Mouse (Mus musculus): Measurements from ENCODE around the gene Rpp25.
A peak's percentile ranks its signal among the peaks of the same experiment; 100 is the strongest.

Rpp25 gene

DNA sequence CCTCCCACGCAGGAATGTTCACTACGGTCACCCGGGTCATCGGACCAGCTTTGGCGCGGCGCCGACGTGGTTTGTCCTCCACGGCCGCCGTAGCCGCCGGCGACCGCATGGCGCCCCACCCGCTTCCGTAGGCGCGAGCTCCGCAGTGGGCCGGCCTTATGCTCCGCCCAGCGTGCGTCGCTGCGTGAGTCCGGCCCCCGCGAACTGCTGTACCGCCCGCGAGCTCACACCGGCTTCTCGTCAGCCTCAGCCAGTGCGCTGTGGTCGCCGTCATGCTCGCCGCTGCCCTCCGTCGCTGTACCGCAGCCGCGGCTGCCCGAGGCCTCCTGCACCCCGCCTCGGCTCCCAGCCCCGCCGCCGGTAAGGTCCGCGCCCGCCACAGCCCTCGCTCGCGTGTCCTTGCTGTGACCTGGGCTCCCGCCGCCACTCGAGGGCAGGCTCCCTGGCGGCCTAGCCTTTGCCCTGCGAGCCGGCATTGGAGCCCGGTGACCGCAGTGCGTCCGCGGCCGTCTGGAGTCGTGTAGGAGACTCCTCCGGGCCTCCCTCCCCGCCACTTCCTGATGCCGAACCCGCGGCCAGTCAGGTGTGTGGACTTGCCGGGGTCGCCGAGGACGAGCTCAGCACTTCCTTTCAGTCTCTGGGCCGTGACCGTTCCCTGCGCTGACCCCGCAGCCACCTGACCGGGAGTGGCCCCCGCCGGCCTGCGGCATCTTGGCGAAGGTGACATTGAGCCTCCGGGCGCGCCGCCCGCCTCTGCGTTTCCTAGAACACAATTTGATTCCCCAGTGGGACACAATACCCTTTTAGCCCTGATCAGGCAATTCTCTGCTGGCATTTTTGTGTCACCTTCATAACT is 17.5 kb downstream of the Rpp25 start, which contains the start of gene Cox5a:
Gene Cox5a (plus strand): TSS at position 219 of the 856 bp plus-strand sequence.
- DNase-seq (ENCODE audit: low spot score in 2 of 2) = peak; percentile 86 to 88

DNA sequence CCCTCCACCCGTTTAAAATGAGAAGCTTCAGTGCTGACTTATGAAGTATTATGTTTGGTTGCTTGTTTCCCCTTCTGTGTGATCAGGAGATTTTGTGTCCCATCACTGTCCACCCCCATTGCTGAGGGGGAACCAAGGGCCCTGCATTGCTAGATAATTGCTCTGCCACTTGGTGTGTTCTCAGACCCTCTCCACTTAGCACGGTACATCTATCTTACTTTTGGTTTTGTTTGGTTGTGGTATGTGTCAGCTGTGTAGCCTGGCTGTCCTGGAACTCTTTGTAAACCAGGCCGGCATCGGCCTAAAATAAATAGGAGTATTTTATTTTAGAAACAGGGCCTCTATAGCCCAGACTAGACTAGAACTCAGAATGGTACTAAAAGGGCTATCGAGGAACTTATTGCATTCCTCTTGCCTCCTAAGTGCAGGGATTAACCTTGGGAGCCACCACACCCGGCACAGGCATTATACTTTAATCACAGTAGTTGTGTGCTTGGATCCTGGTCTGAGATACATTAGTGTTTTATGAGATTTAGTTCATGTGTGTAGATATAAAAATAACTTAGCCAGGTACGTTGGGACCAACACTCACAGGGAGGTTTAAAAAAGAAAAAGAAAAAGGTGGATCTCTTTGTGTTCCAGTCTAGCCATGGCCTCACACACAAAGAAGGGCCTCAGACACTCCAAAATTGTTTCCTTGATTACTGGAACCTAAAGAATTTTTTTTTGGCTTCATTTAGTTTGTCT is 18.5 kb downstream of the Rpp25 start:
- no peak for DNase-seq (ENCODE audit: low spot score in 2 of 2)

DNA sequence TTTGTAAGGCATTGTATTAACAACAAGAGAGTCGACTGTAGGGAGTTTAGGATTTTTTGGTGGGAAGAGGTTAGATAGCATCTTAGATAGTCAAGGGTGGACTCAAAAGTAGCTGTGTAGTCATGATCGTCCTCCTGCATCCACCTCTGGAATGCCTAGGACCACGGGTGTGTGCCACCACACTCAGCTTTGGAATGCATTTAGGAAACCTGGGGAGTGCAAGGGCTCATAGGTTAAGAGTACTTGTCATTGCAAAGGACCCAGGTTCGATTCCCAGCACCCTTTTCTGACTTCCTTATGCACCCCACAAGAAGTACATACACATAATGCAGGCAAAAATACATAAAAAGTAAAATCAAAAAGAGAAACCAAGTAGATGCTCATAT is 19.0 kb downstream of the Rpp25 start:
- DNase-seq (ENCODE audit: low spot score in 2 of 2) = no peak

DNA sequence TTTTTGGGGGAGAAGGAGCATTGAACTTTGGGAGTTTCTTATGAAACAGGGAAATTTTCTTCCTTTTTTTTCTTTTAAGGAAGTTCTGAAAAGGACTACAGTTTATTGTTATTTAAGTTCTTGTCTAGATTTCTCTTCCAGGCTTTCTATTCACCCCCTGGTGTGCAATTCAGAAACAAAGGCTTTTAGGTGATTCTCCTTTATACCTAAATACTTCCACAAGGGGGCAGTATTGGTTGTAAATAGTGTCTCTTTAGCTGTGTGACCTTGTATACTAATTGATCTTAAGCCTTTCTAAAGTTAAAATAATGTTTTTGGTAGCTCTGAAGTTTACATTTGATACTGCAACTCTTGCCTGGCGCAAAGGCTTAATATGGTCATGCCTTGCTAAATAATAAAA is 19.9 kb downstream of the Rpp25 start:
- peak in 1 of 2 experiments; percentile 26 for DNase-seq (ENCODE audit: low spot score in 2 of 2)

DNA sequence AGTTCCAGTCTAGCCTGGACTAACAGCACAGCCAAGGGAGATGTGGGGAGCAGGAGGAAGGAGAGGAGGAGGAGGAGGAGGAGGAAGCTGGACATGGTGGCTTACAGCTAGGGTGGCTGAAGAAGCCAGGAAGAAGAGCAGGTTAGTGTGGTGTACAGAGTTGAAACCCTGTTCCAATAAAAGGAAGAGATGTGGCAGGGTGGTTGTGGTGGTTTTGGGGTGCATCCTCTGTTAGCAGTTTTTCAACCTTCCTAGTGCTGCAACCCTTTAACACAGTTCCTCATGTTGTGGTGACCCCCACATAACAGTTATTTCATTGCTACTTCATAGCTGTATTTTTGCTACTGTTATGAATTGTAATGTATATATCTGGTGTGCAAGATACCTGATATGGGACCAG is 20.6 kb downstream of the Rpp25 start:
- DNase-seq (ENCODE audit: low spot score in 2 of 2) = no peak

DNA sequence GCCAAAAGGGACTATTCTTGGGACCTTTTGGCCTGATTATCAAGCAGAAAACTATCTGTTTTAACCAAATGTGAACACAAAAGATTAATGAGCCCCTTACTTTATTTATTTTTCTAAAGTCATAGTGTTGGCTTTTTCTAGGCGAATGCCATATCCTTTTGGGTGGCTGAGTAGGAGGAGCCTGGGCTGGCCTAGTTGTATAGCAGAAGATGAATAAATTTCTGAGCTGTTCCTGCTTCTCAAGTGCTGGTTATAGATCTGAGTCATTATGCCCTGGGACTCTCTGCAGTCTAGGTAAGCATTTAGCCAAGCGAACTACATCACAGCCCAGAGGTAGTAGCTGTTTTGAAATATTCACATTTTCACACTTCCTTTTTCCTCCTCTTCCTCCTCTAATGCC is 21.7 kb downstream of the Rpp25 start:
- DNase-seq (ENCODE audit: low spot score in 2 of 2) = no peak

DNA sequence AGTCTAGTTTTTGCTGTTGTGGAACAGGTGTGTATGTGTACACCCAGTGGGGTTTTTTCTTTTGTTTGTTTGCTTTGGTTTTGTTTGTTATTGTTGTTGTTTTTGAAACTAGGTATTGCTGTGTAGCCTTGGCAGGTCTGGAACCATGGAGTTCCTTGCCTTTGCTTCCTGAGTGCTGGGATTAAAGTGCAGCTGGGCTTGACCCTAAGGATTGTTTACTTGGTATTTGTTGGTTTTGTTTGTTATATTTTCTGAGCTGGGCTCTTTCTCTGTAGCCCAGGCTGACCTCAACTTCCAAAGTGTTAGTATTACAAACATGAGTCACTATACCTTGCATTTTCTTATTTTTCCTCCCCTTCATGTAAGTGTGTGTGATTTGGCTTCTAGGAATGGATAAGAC is 22.6 kb downstream of the Rpp25 start:
- no peak for DNase-seq (ENCODE audit: low spot score in 2 of 2)

DNA sequence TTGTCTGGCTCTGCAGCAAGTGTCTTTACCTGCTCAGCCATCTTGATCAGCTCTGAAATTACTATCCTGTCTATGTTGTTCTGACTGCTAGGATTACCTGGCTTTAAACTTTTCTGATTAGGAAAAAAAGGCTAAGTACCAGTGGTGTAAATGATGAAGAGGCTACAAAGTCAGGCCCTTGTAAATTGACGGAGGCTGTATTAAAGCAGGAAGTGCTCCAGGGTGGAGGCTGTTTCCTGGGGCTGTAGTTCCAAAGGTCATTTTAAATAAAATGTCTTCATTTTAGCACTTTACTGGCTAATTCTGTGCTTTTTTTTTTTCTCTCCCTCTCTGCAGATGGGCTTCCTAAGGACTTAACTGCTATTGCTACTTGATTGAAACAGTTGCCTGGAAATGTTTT is 28.1 kb downstream of the Rpp25 start:
- no peak for DNase-seq (ENCODE audit: low spot score in 2 of 2)

DNA sequence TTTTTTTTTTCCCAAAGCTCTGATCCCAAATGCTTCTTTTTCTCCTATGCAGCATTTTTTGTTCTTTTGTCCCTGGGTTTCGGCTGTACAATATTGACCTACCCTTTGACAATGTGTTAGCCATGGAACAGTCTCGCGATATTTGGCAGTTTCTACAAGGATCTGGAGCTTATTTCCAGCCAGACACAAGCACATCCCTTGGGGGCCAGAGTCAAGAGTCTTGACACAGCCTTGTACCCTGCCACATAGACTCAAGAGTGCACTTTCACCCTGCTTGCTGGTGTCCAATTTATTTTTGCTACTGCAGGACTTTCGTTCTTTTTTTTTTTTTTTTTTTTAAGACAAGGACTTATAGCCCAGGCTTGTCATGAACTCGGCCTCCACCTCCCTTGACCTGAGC is 32.5 kb downstream of the Rpp25 start:
- DNase-seq (ENCODE audit: low spot score in 2 of 2) = no peak

DNA sequence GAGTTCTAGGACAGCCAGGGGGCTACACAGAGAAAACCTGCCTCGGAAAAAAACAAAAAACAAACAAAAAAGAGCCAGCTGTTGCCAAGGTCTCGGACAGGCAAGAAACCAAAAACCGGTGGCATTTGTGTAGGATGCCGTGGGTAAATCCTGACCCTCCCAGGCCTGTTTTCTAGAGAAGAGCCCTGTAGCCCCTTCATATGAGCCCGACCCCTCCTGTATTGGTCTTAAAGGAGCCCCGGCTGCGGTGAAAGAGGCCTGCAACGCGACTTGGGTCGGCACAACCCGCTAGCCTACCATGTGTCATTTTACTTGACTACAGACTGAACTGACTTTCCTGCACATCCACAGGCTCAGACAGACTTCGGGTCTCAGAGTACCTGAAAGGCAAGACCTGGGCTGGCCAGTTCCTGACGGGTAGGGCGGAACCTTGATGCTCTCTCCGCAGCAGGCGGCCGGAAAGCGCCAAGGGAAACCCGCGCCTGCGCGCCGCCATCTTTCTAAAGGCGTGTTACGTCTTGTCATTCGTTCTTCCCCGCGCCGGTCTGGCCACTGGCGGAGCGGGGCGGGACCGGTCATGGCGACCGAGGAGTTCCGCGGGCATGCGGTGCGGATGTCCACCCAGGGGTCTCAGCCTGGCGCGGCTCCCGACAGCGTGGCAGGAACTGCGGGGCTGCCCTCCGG is 33.4 kb downstream of the Rpp25 start, which contains the start of gene Fam219b:
Gene Fam219b (plus strand): TSS at position 485 of the 684 bp plus-strand sequence.
- peak; percentile 80 to 84 for DNase-seq (ENCODE audit: low spot score in 2 of 2)

DNA sequence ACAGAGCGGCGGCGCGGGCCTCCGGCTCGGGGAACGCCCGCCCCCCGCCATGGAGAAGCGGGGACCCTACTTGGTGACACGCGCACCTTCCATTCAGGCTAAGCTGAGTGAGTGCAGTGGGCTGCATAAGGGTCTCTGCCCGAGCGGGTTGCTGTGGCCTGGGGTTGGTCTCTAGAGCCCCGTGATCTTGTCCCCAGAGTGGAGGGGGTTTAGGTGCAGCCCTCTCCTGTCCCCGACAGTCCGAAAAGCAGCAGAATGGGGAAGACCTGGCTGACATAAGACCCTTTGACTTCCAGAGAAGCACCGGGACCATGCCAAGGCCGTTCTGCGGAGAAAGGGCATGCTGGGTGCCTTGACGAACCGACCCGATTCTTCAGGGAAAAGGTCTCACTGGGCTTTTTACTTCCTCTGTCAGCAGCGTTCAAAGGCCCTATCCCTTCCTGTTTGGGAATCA is 33.9 kb downstream of the Rpp25 start:
- DNase-seq (ENCODE audit: low spot score in 2 of 2) = no peak

DNA sequence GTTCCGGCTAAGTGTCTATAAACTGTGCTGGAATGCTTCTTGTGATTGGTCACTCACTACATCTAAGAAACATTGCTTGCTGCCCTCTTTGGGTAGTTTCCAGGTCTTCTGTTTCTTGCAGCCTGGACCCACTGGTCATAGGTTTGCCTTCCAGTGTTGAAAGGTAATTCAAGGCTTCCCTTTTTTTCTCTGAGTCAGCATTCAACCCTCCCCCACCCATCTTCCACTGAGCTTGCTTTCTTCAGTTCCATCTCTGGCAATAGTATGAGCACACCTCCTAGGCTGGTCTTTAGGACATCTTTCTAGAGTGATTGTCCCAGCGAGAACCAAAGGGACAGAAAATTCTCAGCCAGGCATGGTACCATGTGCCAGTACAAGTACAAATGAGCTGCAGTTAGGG is 35.7 kb downstream of the Rpp25 start:
- DNase-seq (ENCODE audit: low spot score in 2 of 2) = no peak

DNA sequence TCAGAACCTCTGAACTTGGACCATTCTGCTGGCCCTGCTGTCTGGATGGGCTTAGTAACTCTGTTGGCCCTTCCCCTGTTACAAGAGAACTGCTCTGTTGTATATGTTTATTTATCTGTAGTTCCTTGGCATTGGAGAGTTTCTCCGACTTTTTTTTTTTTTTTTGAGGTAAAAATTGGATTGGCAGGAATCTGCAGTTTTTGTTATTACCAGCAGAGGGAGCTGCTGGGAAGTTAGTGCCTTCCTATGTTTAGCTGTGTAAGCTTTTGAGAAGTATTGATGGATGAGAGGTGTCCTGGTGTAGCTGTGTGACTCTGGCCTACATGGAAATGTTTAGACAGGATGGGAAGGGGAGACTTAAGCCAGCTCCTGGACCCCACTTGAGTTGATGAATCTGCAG is 37.5 kb downstream of the Rpp25 start:
- DNase-seq (ENCODE audit: low spot score in 2 of 2) = peak in 1 of 2 experiments; percentile 32

DNA sequence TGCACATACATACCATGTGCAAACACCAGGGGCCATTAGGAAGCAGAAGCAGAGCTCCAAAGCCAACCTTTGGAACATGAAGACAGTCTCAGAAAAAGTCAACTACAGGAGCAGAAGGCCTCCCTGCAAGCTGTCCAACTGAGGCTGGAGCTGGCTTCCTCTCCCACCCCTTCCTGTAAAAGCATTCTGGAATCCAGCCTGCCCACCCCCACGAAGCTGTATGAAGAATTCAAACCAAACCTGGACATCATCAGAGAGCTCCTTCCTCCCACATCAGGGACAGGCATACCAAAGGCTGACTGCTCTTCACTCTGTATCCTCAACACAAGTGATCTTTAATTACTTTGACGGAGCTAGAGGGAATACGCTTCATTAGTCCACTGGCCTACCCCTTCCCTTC is 40.1 kb downstream of the Rpp25 start:
- DNase-seq (ENCODE audit: low spot score in 2 of 2) = no peak

DNA sequence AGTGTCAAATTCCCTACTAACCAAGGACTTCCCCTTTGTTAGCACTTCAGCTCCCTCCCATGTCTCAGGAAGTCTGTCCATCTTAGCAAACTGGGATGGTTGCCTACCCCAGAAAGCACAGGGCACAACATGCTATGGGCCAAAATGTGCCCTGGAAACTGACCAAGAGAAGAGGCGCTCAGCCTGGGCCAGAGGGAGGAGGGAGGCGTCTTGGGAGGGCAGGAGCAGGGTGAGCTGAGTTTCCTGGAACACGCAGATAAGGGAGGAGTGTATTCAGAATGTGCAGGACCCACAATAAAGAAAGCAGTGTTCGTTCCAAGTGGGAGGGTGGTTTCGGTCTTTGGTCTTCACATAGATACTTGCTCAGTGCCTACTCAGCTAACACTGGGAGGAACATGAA is 43.5 kb downstream of the Rpp25 start:
- no peak for DNase-seq (ENCODE audit: low spot score in 2 of 2)

DNA sequence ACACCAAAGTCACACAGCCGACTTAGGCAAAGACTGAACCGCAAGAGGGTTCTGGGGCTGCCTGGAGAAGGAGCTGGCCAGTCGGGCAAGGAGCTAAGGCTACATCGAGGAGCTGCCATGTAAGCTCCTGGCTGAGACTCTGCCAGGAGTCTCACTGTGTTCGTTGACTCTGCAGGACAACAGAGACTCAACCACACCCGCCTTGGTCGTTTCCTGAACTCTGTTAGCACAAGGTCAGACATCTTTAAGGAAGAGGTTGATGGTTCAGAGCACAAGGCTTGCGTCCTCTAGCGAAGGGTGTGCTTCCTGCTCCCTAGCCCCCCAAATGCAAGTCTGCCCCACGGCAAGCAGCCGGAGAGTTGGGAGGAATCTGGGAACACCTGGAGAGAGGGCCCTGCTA is 44.0 kb downstream of the Rpp25 start:
- no peak for DNase-seq (ENCODE audit: low spot score in 2 of 2)

DNA sequence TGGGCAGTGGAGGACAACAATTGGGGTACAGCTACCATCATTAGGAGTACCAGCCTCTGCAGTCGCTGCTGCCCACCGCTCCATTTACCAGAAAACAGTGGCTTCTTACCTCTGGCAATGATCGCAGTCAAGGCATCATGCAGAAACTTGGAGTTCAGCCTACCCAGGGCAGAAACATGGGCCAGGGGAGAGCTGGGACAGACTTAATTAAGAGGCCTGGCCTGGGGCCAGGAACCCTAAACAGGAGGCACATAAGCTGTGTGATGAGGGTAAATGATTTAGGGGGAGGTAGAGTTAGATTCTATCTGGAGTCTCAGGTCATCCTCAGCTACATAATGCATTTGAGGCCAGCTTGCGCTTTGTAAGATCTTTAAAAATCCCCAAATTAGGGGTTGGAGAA is 45.4 kb downstream of the Rpp25 start:
- no peak for DNase-seq (ENCODE audit: low spot score in 2 of 2)

DNA sequence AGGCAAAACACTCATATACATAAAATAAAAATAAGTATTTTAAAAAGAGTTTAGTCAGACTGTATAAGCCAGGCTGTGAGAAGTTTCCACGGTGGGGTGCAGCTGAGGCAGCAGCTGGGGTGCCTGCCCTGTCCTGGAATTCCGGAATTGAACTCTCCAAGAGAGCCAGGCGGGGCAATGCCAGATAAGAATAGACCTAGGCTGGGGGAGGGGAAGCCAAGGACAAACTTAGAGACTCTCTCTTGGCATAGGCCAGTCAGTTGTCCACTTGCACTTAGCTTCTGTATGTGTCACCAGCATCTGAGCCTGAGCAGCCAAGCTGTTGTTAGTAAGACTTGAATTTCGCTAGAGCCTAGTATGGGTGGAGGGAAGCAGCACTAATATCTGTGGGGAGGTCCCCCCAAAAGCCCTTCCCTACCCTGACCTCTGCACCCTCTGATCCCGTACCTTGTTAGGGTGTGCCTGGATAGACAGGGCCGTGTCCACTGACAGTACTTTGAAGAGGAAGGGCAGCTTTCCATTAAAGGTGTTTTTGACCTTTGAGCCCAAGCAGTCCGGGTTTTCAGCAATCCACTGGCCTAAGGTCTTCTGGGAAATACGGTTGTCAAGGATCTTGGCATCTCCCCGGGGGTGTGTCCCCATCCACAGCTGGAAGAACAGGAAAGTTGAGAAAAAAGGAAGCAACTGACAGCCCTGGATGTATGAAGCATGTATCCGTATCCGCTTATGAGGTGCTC is 46.5 kb downstream of the Rpp25 start:
- no peak for DNase-seq (ENCODE audit: low spot score in 2 of 2)

DNA sequence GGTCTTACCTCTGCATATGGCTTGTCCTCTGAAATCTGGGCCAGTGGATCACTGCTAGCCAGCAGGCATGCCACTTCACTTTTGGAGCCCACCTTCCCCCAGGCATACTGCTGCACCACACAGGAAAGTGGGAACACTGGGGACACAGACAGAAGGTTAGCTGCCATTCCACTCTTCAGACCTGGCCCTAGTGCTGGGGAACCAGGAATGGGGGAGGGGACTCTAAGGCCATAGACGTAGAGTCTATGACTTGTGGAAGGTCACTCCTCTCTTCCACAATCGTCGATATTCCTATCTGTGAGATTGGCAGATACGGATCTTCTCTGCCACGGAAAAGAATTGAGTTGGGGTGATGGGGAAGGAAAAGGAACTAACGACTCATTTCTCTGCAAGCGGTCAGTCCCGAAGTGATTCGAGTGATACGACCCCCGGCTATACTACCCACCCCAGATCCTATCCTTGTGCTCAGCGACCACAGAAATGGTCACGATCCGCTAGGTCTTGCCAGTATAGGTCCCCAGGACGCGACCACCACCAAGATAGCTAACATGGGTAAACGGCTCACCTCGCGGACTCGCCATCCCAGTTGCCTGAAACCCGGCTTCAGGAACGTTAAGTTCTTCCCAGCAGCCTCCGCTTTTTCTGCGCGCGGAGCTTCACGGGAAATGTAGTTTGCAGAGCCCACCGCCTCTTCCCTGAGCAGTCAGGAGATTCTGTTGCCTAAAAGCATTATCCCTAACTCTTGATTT is 48.5 kb downstream of the Rpp25 start, which contains the start of gene Mpi:
Gene Mpi (minus strand): TSS at position 625 of the 749 bp plus-strand sequence.
- no peak for DNase-seq (ENCODE audit: low spot score in 2 of 2)

DNA sequence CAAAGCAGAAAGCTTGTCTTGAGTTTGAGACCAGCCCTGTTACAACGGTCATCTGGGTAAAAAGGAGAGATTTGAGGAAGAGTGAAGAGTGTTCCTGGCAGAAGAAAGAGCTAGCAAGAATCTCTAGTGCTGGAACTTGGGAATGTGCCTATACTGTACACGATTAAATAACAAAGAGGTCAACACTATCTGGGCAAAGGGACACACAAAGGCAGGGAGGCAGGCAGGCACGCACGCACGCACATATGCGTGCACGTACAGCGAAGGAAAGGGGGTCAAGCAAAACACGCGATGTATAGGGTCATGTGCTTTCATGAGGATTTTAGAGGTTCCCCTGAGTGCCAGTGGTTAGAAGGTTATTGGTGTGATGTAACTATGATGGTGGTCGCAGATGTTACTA is 49.3 kb downstream of the Rpp25 start:
- DNase-seq (ENCODE audit: low spot score in 2 of 2) = no peak

DNA sequence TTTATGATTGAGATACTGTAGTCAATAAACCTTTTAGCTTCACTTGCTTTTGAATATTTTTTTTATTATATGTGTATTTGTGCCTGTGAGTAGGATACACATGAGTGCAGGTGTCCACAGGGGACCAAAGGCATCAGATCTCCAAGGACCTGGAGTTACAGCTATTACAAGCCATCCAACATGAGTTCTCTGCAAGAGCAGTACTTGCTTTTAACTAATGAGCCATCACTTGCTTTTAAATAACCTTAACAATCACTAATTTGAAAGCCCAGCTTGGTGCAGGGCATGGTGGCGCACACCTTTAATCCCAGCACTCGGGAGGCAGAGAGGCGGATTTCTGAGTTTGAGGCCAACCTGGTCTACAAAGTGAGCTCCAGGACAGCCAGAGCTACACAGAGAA is 50.9 kb downstream of the Rpp25 start:
- no peak for DNase-seq (ENCODE audit: low spot score in 2 of 2)
